Mouse (Mus musculus): ENCODE measurements around the gene Dbh. TPM values are rescaled to one million over a fixed set of nuclear protein-coding genes. Genes with fewer than 3 reads are reported as not detected.

Dbh gene
- polyA plus RNA-seq, 1 experiment from 2014 or later = 4.9 TPM

DNA sequence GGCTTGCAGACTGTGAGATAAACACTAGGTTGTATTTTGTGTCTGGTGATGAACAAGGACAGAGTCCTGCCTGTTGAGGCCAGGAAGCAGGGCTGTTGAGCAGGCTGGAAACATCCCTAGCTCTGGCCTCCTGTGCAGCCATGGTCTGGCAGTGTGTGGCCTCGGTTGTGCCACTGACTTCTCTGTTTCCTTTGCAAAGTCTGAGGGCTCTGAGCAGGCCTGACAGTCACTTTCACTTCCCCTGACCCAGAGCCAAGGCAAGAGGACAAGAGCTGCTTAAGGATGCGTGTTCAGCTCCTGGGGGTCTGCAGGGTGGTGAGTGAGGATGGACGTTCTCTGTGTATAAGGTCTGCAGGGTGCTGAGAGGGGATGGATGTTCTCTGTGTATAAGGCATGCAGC is 36.0 kb upstream of the Dbh start:
- no peak overlapping the region for H3K27ac ChIP-seq (ENCODE audit: low read depth, low read length)
- 74% methylated on average over 3 of the region's 3 CpGs for WGBS
- H3K9me3 ChIP-seq (ENCODE audit: control insufficient read depth, low read length) = no peaks in the 10 kb centered on the region
- H3K4me3 ChIP-seq (ENCODE audit: low read length) = no peak overlapping the region
- no peaks in the 10 kb centered on the region for H3K36me3 ChIP-seq (ENCODE audit: control insufficient read depth, insufficient read depth, low read length)
- H3K9ac ChIP-seq (ENCODE audit: low read depth, low read length) = no peak overlapping the region
- H3K4me2 ChIP-seq (ENCODE audit: low read length) = no peak overlapping the region
- no peaks in the 10 kb centered on the region for H3K4me1 ChIP-seq (ENCODE audit: control insufficient read depth, insufficient read depth, low read depth, low read length)
- no peaks in the 10 kb centered on the region; the same call in 1 of the 2 replicates for H3K27me3 ChIP-seq (replicated peaks; ENCODE audit: control insufficient read depth, insufficient read depth, low read length)
- ATAC-seq = no peak

DNA sequence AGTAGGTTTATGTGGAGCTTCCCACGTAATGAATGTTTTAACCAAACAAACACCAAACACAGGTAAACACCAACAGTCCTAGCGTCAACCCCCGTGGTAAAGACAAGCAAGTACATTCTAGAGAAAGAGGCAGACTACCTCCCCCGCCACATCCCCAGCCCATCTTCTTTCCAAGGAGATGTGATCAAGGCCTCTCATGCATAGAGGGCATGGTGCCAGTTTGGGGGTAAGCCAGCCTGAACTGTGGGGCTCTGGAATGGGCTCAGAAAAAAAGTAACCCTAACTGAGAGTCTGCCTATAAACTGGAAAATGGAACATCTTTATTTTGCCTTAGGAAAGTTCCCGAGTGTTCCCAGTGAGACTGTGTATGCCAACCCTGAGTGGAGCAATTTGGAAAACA is 29.1 kb upstream of the Dbh start:
- Histone ChIP-seq H3K9me3 (ENCODE audit: control insufficient read depth, low read length) (no peaks in the 10 kb centered on the region), H3K36me3 (ENCODE audit: control insufficient read depth, insufficient read depth, low read length) (no peaks in the 10 kb centered on the region), H3K4me3 (ENCODE audit: low read length) (no peak overlapping the region), H3K4me2 (ENCODE audit: low read length) (no peak overlapping the region), H3K27me3 (replicated peaks; ENCODE audit: control insufficient read depth, insufficient read depth, low read length) (peaks cover 4% of the 10 kb centered on the region; the same call in 1 of the 2 replicates), H3K27ac (ENCODE audit: low read depth, low read length) (no peak overlapping the region), H3K4me1 (ENCODE audit: control insufficient read depth, insufficient read depth, low read depth, low read length) (no peaks in the 10 kb centered on the region), H3K9ac (ENCODE audit: low read depth, low read length) (no peak overlapping the region)
- no peak for ATAC-seq
- WGBS = 64% methylated on average over 5 of the region's 5 CpGs

DNA sequence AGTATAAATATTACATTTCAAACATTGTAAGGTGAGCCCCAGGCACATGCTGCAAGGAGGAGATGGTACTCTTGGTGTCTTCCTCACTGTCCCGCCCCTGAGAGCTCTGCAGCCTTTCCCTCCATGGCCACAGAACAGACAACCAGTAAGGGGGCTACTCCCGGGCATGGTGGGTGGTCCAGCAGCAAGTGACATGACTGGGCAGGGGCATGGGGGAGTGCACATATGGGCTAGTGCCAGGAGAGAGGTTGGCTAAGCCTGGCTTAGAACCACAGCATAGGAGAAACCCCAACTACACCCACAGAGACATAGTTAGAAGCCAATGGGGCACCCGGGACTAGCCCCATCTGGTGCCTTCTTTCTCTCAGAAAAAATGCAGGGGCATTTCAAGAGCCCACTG is 28.7 kb upstream of the Dbh start:
- Histone ChIP-seq H3K27me3 (replicated peaks; ENCODE audit: control insufficient read depth, insufficient read depth, low read length) (peaks cover 6% of the 10 kb centered on the region; the same call in 1 of the 2 replicates), H3K4me3 (ENCODE audit: low read length) (no peak overlapping the region), H3K9ac (ENCODE audit: low read depth, low read length) (no peak overlapping the region), H3K9me3 (ENCODE audit: control insufficient read depth, low read length) (no peaks in the 10 kb centered on the region), H3K27ac (ENCODE audit: low read depth, low read length) (no peak overlapping the region), H3K36me3 (ENCODE audit: control insufficient read depth, insufficient read depth, low read length) (no peaks in the 10 kb centered on the region), H3K4me1 (ENCODE audit: control insufficient read depth, insufficient read depth, low read depth, low read length) (no peaks in the 10 kb centered on the region), H3K4me2 (ENCODE audit: low read length) (no peak overlapping the region)
- no peak for ATAC-seq
- 69% methylated on average over 3 of the region's 3 CpGs for WGBS

DNA sequence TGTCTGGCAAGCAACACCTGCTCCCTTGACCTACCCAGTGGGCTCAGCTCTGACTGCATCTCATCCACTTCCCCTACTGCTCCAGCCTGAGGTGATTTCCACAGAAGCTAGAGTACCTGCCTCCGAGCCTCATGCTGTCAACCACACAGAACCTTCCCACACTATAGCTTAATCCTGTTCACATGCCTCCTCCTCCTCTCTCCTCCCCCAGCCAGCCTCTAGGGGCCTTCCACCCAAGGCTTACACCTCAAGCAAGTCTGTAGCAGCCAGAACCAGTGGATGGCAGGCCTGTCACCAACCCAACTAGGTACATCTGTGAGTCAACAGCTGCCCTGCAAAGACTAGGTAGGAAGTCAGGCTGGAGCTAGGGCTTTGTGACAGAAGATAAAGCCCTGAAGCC is 28.2 kb upstream of the Dbh start:
- peaks cover 6% of the 10 kb centered on the region; the same call in 1 of the 2 replicates for H3K27me3 ChIP-seq (replicated peaks; ENCODE audit: control insufficient read depth, insufficient read depth, low read length)
- no peak overlapping the region for H3K4me2 ChIP-seq (ENCODE audit: low read length)
- ATAC-seq = no peak
- WGBS = 74% methylated on average over 1 of the region's 1 CpGs
- H3K27ac ChIP-seq (ENCODE audit: low read depth, low read length) = no peak overlapping the region
- no peak overlapping the region for H3K4me3 ChIP-seq (ENCODE audit: low read length)
- no peaks in the 10 kb centered on the region for H3K36me3 ChIP-seq (ENCODE audit: control insufficient read depth, insufficient read depth, low read length)
- H3K9ac ChIP-seq (ENCODE audit: low read depth, low read length) = no peak overlapping the region
- H3K9me3 ChIP-seq (ENCODE audit: control insufficient read depth, low read length) = no peaks in the 10 kb centered on the region
- H3K4me1 ChIP-seq (ENCODE audit: control insufficient read depth, insufficient read depth, low read depth, low read length) = peaks cover under 1% of the 10 kb centered on the region; the same call in 1 of the 2 replicates

DNA sequence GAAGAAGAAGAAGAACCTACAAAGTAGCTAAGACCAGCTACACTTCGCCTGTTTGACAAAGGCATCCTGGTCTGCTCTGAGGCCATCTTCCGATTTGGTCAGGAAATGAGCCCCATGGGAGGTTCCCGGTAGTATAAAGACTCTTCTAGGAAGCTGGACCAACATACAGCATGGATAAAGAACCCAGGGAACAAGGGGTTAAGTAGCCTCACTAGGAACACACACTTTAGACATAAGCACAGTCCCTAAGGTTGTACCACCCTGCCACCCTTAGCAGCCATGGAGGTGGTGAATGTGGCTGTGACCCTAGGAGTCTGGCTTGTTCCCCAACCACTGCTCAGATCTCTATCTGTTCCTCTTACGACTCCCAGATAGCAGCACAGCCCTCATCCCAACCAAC is 26.7 kb upstream of the Dbh start:
- Histone ChIP-seq H3K27me3 (replicated peaks; ENCODE audit: control insufficient read depth, insufficient read depth, low read length) (peaks cover 8% of the 10 kb centered on the region), H3K27ac (ENCODE audit: low read depth, low read length) (no peak overlapping the region), H3K9me3 (ENCODE audit: control insufficient read depth, low read length) (no peaks in the 10 kb centered on the region), H3K9ac (ENCODE audit: low read depth, low read length) (no peak overlapping the region), H3K4me2 (ENCODE audit: low read length) (no peak overlapping the region), H3K36me3 (ENCODE audit: control insufficient read depth, insufficient read depth, low read length) (no peaks in the 10 kb centered on the region), H3K4me1 (ENCODE audit: control insufficient read depth, insufficient read depth, low read depth, low read length) (peaks cover 9% of the 10 kb centered on the region), H3K4me3 (ENCODE audit: low read length) (no peak overlapping the region)
- 71% methylated on average over 4 of the region's 4 CpGs for WGBS
- ATAC-seq = no peak

DNA sequence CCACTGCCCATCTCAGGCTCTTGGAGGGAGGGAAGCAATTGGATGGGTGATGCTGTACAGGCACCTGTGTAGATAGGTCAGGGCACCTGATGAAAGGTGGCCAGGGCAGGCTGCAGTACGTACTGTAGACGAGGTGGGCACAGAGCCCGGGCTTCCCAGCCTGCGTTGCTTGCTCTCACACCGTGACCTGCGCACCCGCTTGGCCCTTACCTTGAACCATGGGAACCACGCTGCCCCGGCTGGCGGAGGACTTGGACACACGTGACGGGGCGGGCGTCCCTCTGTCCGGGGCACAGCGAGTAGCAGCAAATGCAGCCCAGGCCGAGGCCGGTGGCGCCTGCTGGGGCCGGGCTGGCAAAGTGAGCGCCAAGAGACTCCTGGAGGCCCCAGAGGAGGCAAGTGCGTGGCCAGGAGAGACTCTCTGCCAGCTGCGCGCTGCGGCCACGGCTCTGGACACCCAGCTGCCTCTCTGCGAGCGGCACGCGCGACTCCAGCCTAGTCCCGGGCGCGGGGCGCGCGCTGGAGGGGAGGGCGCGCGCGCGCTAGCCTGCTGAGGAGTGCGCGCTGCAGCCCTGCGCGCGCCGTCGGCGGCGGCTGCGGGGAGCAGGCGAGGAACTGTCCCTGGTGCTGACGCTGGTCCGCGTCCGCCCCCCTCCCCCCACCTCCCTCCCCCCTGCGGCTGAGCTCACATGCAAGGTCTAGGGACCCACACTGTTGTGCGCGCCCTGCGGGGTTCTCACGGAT is 22.9 kb upstream of the Dbh start, which contains the start of gene Fam163b:
Gene Fam163b (minus strand): TSS at position 542 of the 744 bp plus-strand sequence.
- peaks cover 9% of the 10 kb centered on the region for H3K4me1 ChIP-seq (ENCODE audit: control insufficient read depth, insufficient read depth, low read depth, low read length)
- peak within 1 kb of the TSS; percentile 76 for H3K9ac ChIP-seq (ENCODE audit: low read depth, low read length)
- peak within 1 kb of the TSS; percentile 55 for H3K4me3 ChIP-seq (ENCODE audit: low read length)
- H3K4me2 ChIP-seq (ENCODE audit: low read length) = peak within 1 kb of the TSS; percentile 94
- no peak within 1 kb of the TSS for H3K27ac ChIP-seq (ENCODE audit: low read depth, low read length)
- no peaks in the 10 kb centered on the region for H3K36me3 ChIP-seq (ENCODE audit: control insufficient read depth, insufficient read depth, low read length)
- WGBS = under 1% methylated on average over 56 of the region's 62 CpGs
- H3K27me3 ChIP-seq (replicated peaks; ENCODE audit: control insufficient read depth, insufficient read depth, low read length) = peaks cover 8% of the 10 kb centered on the region
- peak; percentile 92 for ATAC-seq
- H3K9me3 ChIP-seq (ENCODE audit: control insufficient read depth, low read length) = no peaks in the 10 kb centered on the region

DNA sequence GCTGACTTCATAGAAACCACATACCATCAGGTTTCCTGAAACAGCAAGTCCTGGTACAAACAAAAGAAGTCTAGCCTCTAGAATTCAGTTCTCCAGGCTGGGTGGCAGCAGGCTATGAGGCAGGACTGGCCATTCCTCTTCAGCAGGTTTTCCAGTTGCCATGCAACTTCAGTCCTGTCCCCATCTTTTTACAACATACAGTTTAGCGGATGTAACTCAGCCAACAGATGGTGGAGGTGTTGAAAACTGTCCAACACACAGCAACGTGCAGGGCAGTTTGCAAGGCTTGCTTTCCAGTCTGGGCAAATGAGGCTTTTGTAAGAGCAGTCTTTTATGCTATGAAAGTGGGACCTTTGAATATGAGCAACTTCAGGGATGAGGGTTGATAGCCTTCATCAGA is 20.1 kb upstream of the Dbh start:
- Histone ChIP-seq H3K9ac (ENCODE audit: low read depth, low read length) (no peak overlapping the region), H3K9me3 (ENCODE audit: control insufficient read depth, low read length) (no peaks in the 10 kb centered on the region), H3K4me2 (ENCODE audit: low read length) (no peak overlapping the region), H3K4me3 (ENCODE audit: low read length) (no peak overlapping the region), H3K27ac (ENCODE audit: low read depth, low read length) (no peak overlapping the region), H3K4me1 (ENCODE audit: control insufficient read depth, insufficient read depth, low read depth, low read length) (peaks cover 9% of the 10 kb centered on the region), H3K27me3 (replicated peaks; ENCODE audit: control insufficient read depth, insufficient read depth, low read length) (peaks cover 5% of the 10 kb centered on the region), H3K36me3 (ENCODE audit: control insufficient read depth, insufficient read depth, low read length) (no peaks in the 10 kb centered on the region)
- 59% methylated on average over 2 of the region's 2 CpGs for WGBS
- no peak for ATAC-seq

DNA sequence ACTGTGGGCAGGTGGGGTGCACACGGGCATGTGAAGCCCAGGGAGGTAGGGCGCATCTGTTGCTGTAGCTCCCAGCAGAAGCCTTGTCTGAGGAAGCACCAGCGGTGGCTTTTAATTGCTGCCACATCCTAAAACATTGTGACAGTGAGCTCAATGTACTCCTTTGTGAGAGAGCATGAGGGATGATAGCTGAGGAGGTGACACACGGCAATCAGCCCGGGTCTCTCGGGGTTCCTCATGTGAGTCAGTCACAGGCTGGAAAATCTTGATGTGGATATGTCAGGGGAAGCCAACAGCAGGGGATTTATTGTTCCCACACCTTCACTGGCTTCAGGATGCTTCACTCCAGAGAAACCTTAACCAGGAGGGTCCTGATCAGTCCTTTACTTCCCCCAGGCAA is 18.2 kb upstream of the Dbh start:
- 68% methylated on average over 6 of the region's 6 CpGs for WGBS
- H3K9ac ChIP-seq (ENCODE audit: low read depth, low read length) = no peak overlapping the region
- no peak overlapping the region for H3K4me2 ChIP-seq (ENCODE audit: low read length)
- H3K4me3 ChIP-seq (ENCODE audit: low read length) = no peak overlapping the region
- H3K4me1 ChIP-seq (ENCODE audit: control insufficient read depth, insufficient read depth, low read depth, low read length) = peaks cover 7% of the 10 kb centered on the region
- H3K9me3 ChIP-seq (ENCODE audit: control insufficient read depth, low read length) = no peaks in the 10 kb centered on the region
- no peaks in the 10 kb centered on the region for H3K36me3 ChIP-seq (ENCODE audit: control insufficient read depth, insufficient read depth, low read length)
- peaks cover 2% of the 10 kb centered on the region for H3K27me3 ChIP-seq (replicated peaks; ENCODE audit: control insufficient read depth, insufficient read depth, low read length)
- ATAC-seq = no peak
- H3K27ac ChIP-seq (ENCODE audit: low read depth, low read length) = no peak overlapping the region

DNA sequence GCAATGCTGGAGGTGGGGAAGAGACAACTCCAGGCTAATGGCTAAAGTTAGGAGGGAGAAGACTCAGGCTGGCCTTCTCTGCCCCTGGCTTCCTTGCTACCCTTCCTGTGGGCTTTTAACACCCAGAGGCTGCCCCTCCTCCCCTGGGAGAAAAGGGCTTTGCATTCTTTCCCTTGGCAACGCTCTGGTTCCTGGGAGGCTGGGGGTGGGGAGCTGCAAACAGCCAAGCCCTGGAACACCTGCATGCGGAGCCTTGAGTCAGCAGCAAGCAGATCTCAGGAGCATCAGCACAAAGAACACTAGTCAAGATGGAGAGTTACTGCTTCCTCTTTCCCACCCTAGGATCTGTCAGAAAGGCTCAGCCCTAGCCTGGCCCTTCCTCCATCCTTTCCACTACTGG is 15.6 kb upstream of the Dbh start:
- 16% methylated on average over 2 of the region's 2 CpGs for WGBS
- Histone ChIP-seq H3K9ac (ENCODE audit: low read depth, low read length) (no peak overlapping the region), H3K4me2 (ENCODE audit: low read length) (no peak overlapping the region), H3K27me3 (replicated peaks; ENCODE audit: control insufficient read depth, insufficient read depth, low read length) (no peaks in the 10 kb centered on the region; the same call in 1 of the 2 replicates), H3K4me1 (ENCODE audit: control insufficient read depth, insufficient read depth, low read depth, low read length) (no peaks in the 10 kb centered on the region), H3K27ac (ENCODE audit: low read depth, low read length) (no peak overlapping the region), H3K4me3 (ENCODE audit: low read length) (no peak overlapping the region), H3K36me3 (ENCODE audit: control insufficient read depth, insufficient read depth, low read length) (no peaks in the 10 kb centered on the region), H3K9me3 (ENCODE audit: control insufficient read depth, low read length) (no peaks in the 10 kb centered on the region)
- ATAC-seq = no peak

Measured in hindbrain, embryonic 16.5 days (tissue).